Mouse (Mus musculus) heart, embryonic 13.5 days (tissue): ENCODE results near the gene Gsg1. TPM values are rescaled to one million over a fixed set of nuclear protein-coding genes. Genes with fewer than 3 reads are reported as not detected.
A peak's percentile ranks its signal among the peaks of the same experiment; 100 is the strongest.

Source experiments
- ATAC-seq: fragments of 200-750 bp; cut with Nextera tagmentation; 2 replicates; pipeline ENCODE4 v1.8.0; 2017; ENCODE audit warnings: moderate TSS enrichment; ENCODE audit not compliant: insufficient number of reproducible peaks, low FRiP score, low TSS enrichment; ENCODE audit errors: extremely low read depth
- H3K27ac ChIP-seq: fragments of 300-500 bp; sonication (generic); replicated peaks from 2 replicates; pipeline ENCODE4 v1.5.1; 2015; ENCODE audit warnings: moderate library complexity, mild to moderate bottlenecking, inconsistent platforms
- H3K27me3 ChIP-seq: fragments of 300-500 bp; sonication (generic); replicated peaks from 2 replicates; pipeline ENCODE4 v1.6.1; 2015; ENCODE audit warnings: mild to moderate bottlenecking, inconsistent platforms
- H3K36me3 ChIP-seq: fragments of 300-500 bp; sonication (generic); 2 replicates; pipeline ENCODE4 v1.6.1; 2015; ENCODE audit warnings: mild to moderate bottlenecking, inconsistent platforms
- H3K4me1 ChIP-seq: fragments of 300-500 bp; sonication (generic); 2 replicates; pipeline ENCODE4 v1.6.1; 2015; ENCODE audit warnings: inconsistent platforms
- H3K4me2 ChIP-seq: fragments of 300-500 bp; sonication (generic); 2 replicates; pipeline ENCODE4 v1.6.1; 2015; ENCODE audit warnings: inconsistent platforms, mild to moderate bottlenecking, moderate library complexity
- H3K4me3 ChIP-seq: fragments of 300-500 bp; sonication (generic); 2 replicates; pipeline ENCODE4 v1.5.1; 2015; ENCODE audit warnings: moderate library complexity, mild to moderate bottlenecking, inconsistent platforms
- H3K9ac ChIP-seq: fragments of 300-500 bp; sonication (generic); 2 replicates; pipeline ENCODE4 v1.6.1; 2015; ENCODE audit warnings: inconsistent platforms, mild to moderate bottlenecking, moderate library complexity
- H3K9me3 ChIP-seq: fragments of 300-500 bp; sonication (generic); 2 replicates; pipeline ENCODE4 v1.6.1; 2016; ENCODE audit warnings: inconsistent platforms
- WGBS: fragments of 180-500 bp; shearing (Covaris S2); methylation state at CpG from one replicate; pipeline ENCODE4 v1.1.7; 2015; ENCODE audit warnings: mixed read lengths; 5-methylcytosine and 5-hydroxymethylcytosine counted together
- polyA plus RNA-seq: library from polyadenylated mRNA; unstranded; fragments of >200 nt; fragmentation: Nextera tagmentation; extraction: Ambion mirVana; gene quantifications from 2 replicates; pipeline ENCODE4 v1.2.1, GENCODE M21; 2015

The Gsg1 gene
- polyA plus RNA-seq, 1 experiment from 2014 or later = 0.56 TPM

DNA sequence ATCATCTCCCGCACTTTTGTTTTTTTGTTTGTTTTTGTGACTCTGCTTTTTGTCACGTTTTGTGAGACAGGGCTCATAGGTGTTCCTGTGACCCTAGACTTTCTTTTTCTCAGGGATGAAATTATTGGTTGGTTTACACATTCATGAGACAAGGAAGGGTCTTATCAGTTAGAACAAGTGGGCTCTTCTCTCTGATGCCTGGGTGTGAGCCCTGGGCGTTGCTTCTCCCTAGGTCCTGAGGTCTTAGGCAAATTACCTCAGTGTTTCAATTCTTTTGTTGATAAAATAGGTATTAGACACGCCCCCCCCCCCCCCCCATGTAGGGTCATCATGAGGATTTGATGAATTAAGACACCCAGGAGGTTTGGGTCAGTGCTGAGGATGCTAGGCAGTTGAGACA is 49.3 kb downstream of the Gsg1 start:
- no peak overlapping the region for H3K27ac ChIP-seq
- no peak overlapping the region for H3K4me2 ChIP-seq
- H3K4me3 ChIP-seq = no peak overlapping the region
- no peak for ATAC-seq
- no peaks in the 10 kb centered on the region; the same call in 1 of the 2 replicates for H3K36me3 ChIP-seq
- no peak overlapping the region for H3K9ac ChIP-seq
- no peaks in the 10 kb centered on the region for H3K9me3 ChIP-seq
- no peaks in the 10 kb centered on the region; the same call in 1 of the 2 replicates for H3K27me3 ChIP-seq
- WGBS = 60% methylated on average over 4 of the region's 4 CpGs
- H3K4me1 ChIP-seq = no peaks in the 10 kb centered on the region

DNA sequence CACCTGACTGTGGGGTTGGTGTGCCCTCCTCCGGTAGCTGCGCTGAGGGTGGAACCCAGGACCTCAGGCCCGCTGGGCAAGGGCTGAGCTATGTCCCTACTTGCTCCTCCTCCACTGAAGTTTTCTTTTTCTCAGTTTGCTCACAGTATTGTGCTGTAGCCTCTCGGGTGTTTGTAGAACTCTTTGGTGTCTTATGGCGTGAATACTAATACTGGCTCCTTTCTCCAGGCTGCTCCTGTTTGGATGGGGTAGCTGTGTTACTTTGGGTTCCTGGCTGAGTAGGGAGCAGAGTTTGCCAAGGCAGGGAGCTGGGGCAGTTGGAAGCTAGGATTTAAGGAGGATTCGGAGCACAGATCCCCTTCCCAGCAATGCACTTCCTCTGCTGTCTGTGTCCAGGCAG is 50.4 kb downstream of the Gsg1 start:
- Histone ChIP-seq H3K4me1 (peaks cover 2% of the 10 kb centered on the region), H3K4me2 (no peak overlapping the region), H3K4me3 (no peak overlapping the region), H3K9ac (no peak overlapping the region), H3K9me3 (no peaks in the 10 kb centered on the region), H3K36me3 (no peaks in the 10 kb centered on the region), H3K27ac (no peak overlapping the region), H3K27me3 (no peaks in the 10 kb centered on the region)
- no peak for ATAC-seq
- WGBS = 61% methylated on average over 6 of the region's 6 CpGs

DNA sequence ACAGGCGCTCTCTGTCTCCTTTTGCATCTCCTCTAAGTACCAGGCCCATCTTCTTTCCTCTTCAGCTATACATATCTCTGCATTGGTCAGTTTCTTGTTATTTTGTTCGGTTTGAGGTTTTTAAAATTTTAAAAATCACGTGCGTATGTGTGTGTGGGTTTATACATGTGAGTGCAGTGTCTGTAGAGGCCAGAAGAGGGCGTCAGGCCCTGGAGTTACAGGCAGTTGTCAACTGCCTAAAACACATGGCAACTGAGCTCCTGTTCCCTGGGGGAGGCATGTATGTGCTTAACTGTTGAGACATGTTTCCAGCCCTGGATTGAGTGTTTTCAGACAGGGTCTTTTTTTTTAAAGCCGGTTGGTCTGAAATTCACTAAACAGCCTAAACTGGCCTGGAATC is 51.5 kb downstream of the Gsg1 start:
- Histone ChIP-seq H3K4me2 (no peak overlapping the region), H3K4me1 (peaks cover 8% of the 10 kb centered on the region), H3K27ac (no peak overlapping the region), H3K9me3 (no peaks in the 10 kb centered on the region), H3K9ac (no peak overlapping the region), H3K36me3 (no peaks in the 10 kb centered on the region), H3K27me3 (no peaks in the 10 kb centered on the region), H3K4me3 (no peak overlapping the region)
- WGBS = 84% methylated on average over 6 of the region's 6 CpGs
- no peak for ATAC-seq

DNA sequence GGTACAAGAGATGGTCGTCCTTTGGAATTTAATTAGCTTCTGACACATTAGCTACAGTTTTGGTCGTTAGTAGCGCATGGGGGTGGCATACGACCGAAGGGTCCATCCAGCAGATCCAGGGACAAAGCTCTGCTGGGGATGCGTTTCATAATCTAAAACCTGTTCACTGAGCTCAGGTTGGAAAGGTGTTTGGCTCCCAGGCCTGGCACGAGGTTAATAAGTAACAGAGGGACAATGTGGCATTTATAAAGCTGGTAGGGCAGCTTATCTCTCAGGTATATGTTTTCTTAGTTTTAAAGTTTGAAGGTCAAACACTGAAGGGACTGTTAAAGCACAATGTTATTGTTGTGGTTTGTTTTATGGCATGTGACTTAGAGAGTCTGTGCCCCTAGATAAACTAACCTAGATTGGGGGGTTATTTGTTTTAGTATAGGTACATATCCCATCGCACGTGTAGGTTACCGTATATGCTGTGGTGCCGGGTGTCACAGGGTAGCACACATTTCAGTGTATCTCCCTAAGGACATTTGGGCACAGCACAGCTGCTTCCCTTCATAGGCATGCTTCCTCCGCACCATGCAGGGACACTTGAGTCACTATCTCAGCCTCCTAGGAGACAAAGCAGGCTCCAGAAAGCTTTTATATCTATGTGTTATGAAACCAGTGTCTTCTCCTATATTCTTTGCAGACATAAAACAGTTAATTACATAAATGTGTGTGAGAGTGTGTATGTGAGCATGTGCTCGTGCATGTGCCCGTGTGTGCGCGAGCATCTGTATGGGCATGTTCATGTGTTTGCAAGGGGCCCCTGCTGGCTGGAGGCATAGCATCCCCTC is 53.8 kb downstream of the Gsg1 start:
- H3K4me3 ChIP-seq = no peak overlapping the region
- H3K36me3 ChIP-seq = no peaks in the 10 kb centered on the region
- H3K9me3 ChIP-seq = no peaks in the 10 kb centered on the region
- WGBS = 83% methylated on average over 16 of the region's 16 CpGs
- peaks cover 12% of the 10 kb centered on the region for H3K4me1 ChIP-seq
- no peak overlapping the region for H3K4me2 ChIP-seq
- no peak overlapping the region for H3K27ac ChIP-seq
- no peak overlapping the region for H3K9ac ChIP-seq
- peaks cover 4% of the 10 kb centered on the region; the same call in 1 of the 2 replicates for H3K27me3 ChIP-seq
- ATAC-seq = no peak

DNA sequence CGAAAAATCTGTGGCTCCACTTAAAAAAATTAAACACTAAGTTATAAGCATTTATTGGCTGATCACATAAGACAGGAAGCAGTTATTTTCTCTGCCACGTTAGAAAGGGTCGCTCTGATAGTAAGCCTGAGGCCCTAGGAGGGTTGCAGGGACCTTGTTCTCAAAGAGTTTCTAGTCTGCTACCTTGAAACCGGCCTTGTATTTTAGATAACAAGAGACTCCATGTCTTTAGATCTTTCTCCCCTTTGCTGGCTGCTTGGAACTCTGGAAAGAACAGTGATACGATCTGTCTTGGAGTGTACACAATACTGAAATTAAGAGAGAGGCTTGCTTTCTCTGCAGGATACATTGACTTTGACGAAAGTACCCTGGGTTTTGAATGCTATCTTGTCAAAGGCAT is 55.4 kb downstream of the Gsg1 start:
- peaks cover 19% of the 10 kb centered on the region for H3K4me1 ChIP-seq
- 50% methylated on average over 6 of the region's 6 CpGs for WGBS
- peak overlapping the region; percentile 94 for H3K4me2 ChIP-seq
- no peak for ATAC-seq
- no peaks in the 10 kb centered on the region for H3K36me3 ChIP-seq
- H3K27ac ChIP-seq = no peak overlapping the region
- H3K9ac ChIP-seq = peak overlapping the region; percentile 90
- peak overlapping the region; percentile 94 for H3K4me3 ChIP-seq
- no peaks in the 10 kb centered on the region for H3K9me3 ChIP-seq
- H3K27me3 ChIP-seq = peaks cover 4% of the 10 kb centered on the region; the same call in 1 of the 2 replicates

DNA sequence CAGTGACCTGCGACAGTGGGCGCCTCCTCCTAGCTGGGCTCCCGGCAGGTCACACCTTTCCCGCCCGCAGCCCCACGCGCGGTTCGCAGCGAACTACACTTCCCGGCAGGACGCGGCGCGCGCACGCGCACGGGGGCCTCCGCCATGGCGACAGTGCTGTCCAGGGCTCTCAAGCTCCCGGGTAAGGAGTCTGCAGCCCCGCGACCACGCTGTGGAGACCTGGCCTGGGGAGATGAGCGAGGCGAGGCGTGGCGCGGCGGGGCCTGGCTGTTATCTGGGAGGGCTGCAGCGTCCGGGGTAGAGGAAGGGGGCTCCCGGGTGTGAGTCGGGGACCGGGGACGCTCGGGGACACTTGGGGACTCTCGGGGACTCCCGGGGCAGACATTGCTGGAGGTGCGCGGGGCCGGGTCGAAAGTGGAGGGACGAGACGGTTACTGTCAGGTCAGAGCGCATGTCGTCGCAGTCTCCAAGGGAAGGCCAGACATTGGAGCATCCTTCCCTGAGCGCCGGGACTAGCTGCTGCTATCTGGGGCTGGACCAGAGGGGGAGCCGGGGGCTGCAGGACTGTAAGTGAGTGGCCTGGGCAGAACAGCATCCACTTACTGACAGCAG is 56.1 kb downstream of the Gsg1 start, which contains the start of the genes Fam234b and Hebp1:
Gene Fam234b (plus strand): TSS at position 57 of the 612 bp plus-strand sequence.
Gene Hebp1 (minus strand): TSS at position 102 of the 612 bp plus-strand sequence.
- Histone ChIP-seq H3K4me3 (peak within 1 kb of the TSS; percentile 94), H3K4me1 (peaks cover 26% of the 10 kb centered on the region), H3K9me3 (no peaks in the 10 kb centered on the region), H3K36me3 (no peaks in the 10 kb centered on the region), H3K27ac (peak within 1 kb of the TSS; percentile 48), H3K27me3 (peaks cover 4% of the 10 kb centered on the region; the same call in 1 of the 2 replicates), H3K4me2 (peak within 1 kb of the TSS; percentile 94), H3K9ac (peak within 1 kb of the TSS; percentile 90)
- WGBS = under 1% methylated on average over 52 of the region's 52 CpGs
- ATAC-seq = peak; percentile 86

DNA sequence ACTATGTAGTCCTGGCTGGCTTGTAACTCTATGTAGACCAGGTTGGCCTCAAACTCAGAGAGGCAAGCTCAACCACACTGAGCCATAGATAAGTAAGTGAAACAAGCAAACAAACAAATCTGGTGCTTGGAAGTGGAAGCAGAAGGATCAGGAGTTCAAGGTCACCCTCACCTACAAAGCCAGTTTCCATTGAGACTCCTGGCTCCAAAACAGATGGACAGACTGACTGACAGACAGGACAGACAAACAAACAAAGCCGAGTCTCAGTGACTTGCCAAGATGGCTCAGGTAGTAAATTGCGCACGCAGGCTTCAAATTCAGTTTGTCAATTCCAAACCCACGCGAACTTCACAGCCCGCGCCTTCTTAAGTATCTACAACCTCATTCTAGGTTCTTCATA is 56.7 kb downstream of the Gsg1 start:
- no peak for ATAC-seq
- peak overlapping the region; percentile 90 for H3K9ac ChIP-seq
- H3K9me3 ChIP-seq = no peaks in the 10 kb centered on the region
- H3K4me2 ChIP-seq = peak overlapping the region; percentile 94
- peaks cover 4% of the 10 kb centered on the region; the same call in 1 of the 2 replicates for H3K27me3 ChIP-seq
- no peaks in the 10 kb centered on the region for H3K36me3 ChIP-seq
- H3K4me3 ChIP-seq = peak overlapping the region; percentile 94
- 18% methylated on average over 7 of the region's 7 CpGs for WGBS
- H3K4me1 ChIP-seq = peaks cover 28% of the 10 kb centered on the region
- H3K27ac ChIP-seq = peak overlapping the region; percentile 48

DNA sequence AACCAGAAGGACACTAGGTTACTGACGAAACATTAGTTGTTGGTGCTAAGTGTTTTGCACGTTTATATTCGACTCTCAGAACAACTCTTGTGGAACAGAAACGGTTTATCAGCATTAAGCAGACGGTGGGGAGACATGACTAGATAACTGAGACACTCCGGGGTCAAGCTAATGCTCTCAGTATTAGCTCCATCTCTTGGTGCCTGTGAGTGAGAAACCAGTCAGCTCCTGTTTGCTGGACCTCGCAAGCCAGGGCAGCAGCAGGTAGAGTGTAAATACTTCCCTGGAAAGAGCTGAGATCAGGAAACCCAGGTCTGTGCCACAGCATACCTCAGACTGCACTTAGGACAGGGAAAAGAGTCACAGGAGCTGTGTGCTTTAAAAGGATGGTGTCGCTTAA is 57.4 kb downstream of the Gsg1 start:
- H3K27me3 ChIP-seq = peaks cover 4% of the 10 kb centered on the region; the same call in 1 of the 2 replicates
- peaks cover 28% of the 10 kb centered on the region for H3K4me1 ChIP-seq
- WGBS = 30% methylated on average over 8 of the region's 8 CpGs
- no peaks in the 10 kb centered on the region for H3K36me3 ChIP-seq
- no peaks in the 10 kb centered on the region for H3K9me3 ChIP-seq
- no peak overlapping the region for H3K9ac ChIP-seq
- H3K27ac ChIP-seq = no peak overlapping the region; the same call in 1 of the 2 replicates
- no peak for ATAC-seq
- peak overlapping the region; percentile 94 for H3K4me2 ChIP-seq
- peak overlapping the region; percentile 14; the same call in 1 of the 2 replicates for H3K4me3 ChIP-seq

DNA sequence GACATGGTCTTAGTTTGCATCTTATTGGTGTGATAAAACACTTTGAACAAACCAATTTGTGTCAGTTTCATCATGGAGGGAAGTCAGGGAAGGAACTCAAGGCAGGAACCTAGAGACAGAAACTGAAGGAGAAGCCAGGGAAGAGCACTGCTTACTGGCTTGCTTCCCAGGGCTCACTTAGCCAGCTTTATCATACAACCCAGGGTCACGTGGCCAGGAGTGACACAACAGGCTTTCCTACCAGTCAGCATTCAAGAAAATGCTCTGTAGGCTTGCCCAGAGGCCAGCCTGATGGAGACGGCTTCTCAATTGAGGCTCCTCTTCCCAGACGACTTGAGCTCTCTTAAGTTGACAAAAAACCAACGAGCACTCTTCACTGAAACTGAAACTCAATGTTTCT is 59.2 kb downstream of the Gsg1 start:
- no peak for ATAC-seq
- Histone ChIP-seq H3K9ac (no peak overlapping the region), H3K4me2 (no peak overlapping the region), H3K4me1 (peaks cover 28% of the 10 kb centered on the region), H3K9me3 (no peaks in the 10 kb centered on the region), H3K36me3 (no peaks in the 10 kb centered on the region), H3K27me3 (peaks cover 4% of the 10 kb centered on the region; the same call in 1 of the 2 replicates), H3K27ac (no peak overlapping the region), H3K4me3 (no peak overlapping the region)
- WGBS = 71% methylated on average over 4 of the region's 4 CpGs

DNA sequence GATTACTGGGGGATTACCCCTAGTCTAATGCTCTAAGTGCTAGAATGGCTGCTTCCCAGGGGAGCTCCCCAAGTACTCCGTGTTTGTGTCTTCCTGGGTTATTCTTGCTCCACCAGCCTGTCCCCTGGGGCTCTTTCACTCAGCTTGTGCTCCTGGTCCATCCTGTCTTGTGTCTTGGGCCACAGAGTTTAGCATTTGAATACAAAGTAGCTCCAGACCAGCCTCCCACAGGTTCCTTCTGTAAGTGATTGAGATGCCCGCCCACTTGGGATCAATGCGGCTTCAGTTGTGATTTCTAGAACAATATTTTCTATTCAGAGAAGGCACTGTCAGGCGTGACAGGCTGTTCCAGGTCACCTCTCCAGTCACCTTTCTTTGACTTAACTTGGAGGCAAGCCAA is 60.4 kb downstream of the Gsg1 start:
- no peak for ATAC-seq
- Histone ChIP-seq H3K27me3 (peaks cover 4% of the 10 kb centered on the region; the same call in 1 of the 2 replicates), H3K9ac (no peak overlapping the region), H3K4me2 (no peak overlapping the region), H3K27ac (no peak overlapping the region), H3K4me3 (no peak overlapping the region), H3K9me3 (no peaks in the 10 kb centered on the region), H3K36me3 (no peaks in the 10 kb centered on the region), H3K4me1 (peaks cover 26% of the 10 kb centered on the region)
- WGBS = 45% methylated on average over 4 of the region's 4 CpGs

DNA sequence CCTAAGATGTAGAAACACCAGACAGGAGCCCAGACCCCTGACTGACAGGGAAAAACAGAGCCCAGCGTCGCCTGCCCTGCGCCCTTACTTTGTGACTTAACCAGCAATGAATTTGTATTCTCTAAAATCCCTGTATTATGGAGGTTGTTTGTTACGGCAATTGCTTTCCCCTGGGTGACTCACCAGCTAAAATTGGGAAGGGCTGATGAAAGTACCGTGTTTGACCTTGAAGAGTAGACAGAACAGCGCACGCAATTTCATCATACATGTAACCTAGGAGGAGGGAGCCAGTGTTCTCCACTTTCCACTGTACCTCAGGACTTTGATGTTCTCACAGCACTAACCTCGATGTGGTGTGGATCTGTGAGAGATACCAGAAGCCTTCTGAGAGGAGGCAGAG is 61.2 kb downstream of the Gsg1 start:
- H3K4me1 ChIP-seq = peaks cover 21% of the 10 kb centered on the region
- H3K9ac ChIP-seq = no peak overlapping the region
- 78% methylated on average over 8 of the region's 8 CpGs for WGBS
- no peak for ATAC-seq
- H3K4me2 ChIP-seq = no peak overlapping the region
- no peak overlapping the region for H3K27ac ChIP-seq
- H3K9me3 ChIP-seq = no peaks in the 10 kb centered on the region
- peaks cover 4% of the 10 kb centered on the region; the same call in 1 of the 2 replicates for H3K27me3 ChIP-seq
- H3K4me3 ChIP-seq = no peak overlapping the region
- no peaks in the 10 kb centered on the region for H3K36me3 ChIP-seq
